Mouse (Mus musculus): Measurements from ENCODE around the gene Mcm6. TPM values are rescaled to one million over a fixed set of nuclear protein-coding genes. Genes with fewer than 3 reads are reported as not detected.
"Not testable (repeated sequence)": the region's sequence is repeated elsewhere in the genome, so short reads cannot be mapped to it uniquely, and the experiment has no call there.

Gene Mcm6
- total RNA-seq, 2 experiments from 2014 or later, result 15.3 to 22.4 TPM

DNA sequence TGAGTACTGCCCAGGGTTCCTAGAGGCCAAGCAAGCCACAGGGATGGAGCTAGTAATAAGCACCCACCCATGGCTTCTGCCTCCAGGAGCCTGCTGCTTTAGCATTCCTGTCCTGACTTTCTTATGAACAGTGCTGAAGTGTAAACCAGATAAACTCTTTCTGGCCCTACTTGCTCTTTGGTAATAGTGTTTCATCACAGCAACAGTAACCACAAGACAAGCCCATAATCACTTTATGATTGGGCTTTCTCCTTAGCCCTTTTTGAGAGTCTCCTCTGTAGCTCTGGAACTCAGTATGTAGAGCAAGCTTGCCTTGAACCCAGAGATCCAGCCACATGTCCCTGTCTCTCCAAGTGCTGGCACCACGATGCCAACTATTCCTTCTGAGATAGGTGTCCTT, 29.2 kb downstream of the Mcm6 start:
- no peak for DNase-seq

- DNase-seq, result no peak
Measured at GRCm38 (mm10) chr1:128328218-128328617, 31.2 kb downstream of the Mcm6 start, which contains the start of gene Lct. TSS of gene Lct (minus strand) at chr1:128328318.

GRCm38 (mm10) chr1:128327165-128327564, 32.3 kb downstream of the Mcm6 start:
- no peak for DNase-seq

DNA sequence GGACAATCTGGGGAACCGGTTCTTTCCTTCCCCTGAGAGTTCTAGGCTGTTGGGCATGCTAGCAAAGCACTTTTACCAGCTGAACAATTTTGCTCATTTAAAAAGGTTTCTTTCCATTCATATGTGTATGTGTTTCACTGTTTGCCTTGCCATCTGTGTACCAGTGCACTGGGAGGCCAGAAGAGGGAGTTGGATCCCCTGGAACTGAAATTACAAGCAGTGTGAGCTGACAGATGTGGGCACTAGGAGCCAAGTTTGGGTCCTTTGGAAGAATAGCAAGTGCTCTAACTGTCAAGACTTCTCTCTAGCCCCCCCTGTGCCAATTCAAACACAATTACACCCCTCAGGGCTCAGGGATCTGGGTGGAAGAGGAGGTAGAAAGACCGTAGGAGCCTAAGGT, 34.7 kb downstream of the Mcm6 start:
- DNase-seq, result no peak

GRCm38 (mm10) chr1:128323026-128323643, 36.3 kb downstream of the Mcm6 start:
- no peak for DNase-seq

- DNase-seq, result not testable (repeated sequence)
Measured at GRCm38 (mm10) chr1:128319266-128319665, 40.2 kb downstream of the Mcm6 start.

GRCm38 (mm10) chr1:128314665-128315064, 44.8 kb downstream of the Mcm6 start:
- no peak for DNase-seq

DNA sequence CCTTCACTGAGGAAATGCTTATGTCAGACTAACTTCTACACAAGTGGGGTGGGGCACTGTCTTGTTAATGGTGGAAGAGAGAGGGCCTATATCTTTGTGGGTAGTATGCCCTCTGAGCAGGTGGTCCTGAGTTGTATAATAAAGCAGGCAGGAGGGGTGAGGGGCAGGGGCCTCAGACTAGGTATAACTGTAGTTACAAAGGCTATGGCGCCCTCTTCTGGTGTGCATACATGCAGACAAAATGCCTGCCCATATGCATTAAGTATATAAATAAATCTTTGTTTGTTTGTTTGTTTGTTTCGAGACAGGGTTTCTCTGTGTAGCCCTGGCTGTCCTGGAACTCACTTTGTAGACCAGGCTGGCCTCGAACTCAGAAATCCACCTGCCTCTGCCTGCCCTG, 50.4 kb downstream of the Mcm6 start:
- DNase-seq, result no peak

DNA sequence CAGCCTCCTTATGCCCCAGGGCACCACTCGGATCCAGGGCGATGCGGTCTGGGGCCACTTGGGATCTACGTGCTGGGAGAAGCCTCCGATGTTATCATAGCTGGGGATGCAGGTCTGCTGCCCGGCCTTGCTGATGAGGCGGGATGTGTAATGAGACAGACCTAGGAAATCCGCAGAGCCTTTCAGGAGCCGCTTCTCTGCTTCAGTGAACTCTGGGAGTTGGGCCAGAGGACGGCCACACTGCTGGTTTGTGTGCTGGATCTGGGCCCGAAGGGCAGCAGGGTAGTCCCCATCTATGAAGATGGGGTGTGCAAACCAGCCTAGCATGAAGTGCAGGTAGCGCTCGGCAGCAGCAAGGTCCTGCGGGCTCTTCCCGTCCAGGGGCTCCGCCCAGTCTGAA, 55.6 kb downstream of the Mcm6 start:
- no peak for DNase-seq

- DNase-seq, result no peak
Measured at GRCm38 (mm10) chr1:128295717-128296528, 63.5 kb downstream of the Mcm6 start.

DNA sequence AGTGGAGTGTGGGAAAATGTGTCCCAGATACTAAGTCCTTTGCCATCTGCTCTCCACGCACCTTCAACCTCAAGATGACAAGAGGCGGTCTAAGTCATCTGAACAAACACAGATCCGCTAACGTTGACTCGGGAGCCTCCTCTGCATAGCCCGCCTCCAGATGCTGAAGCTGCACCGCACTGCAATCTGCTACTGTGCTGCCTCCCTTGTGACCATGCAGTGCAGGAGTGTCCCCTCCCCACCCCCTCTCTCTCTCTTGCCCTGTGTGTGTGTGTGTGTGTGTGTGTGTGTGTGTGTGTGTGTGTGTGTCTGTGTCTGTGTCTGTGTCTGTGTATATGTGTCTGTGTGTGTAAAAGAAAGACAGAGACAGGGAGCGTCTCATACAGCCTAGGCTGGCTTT, 64.2 kb downstream of the Mcm6 start:
- DNase-seq, result no peak

- no peak for DNase-seq
Measured at GRCm38 (mm10) chr1:128293524-128293923, 65.9 kb downstream of the Mcm6 start.

GRCm38 (mm10) chr1:128290295-128290694, 69.2 kb downstream of the Mcm6 start:
- no peak for DNase-seq

DNA sequence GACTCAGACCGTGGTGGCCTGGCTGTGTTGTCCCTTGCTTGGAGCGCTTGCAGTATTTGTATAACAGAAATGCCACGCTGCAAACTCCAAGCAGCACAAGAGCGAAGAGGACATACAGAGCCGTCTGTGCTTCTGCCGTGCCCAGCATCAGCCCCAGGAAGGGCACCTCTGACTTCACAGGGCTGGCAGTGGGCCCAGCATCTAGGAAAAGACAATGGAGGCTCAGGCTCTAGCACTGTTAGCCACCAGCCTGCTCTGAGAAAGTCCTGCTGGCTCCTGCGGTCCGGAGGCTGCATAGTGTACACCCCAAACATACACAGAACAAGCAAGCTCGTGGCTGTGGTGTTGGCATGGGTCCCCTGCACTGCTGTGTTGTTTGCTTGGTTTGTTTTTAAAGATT, 74.3 kb downstream of the Mcm6 start:
- DNase-seq, result no peak

- no peak for DNase-seq
Measured at GRCm38 (mm10) chr1:128284157-128284690, 75.2 kb downstream of the Mcm6 start.

DNA sequence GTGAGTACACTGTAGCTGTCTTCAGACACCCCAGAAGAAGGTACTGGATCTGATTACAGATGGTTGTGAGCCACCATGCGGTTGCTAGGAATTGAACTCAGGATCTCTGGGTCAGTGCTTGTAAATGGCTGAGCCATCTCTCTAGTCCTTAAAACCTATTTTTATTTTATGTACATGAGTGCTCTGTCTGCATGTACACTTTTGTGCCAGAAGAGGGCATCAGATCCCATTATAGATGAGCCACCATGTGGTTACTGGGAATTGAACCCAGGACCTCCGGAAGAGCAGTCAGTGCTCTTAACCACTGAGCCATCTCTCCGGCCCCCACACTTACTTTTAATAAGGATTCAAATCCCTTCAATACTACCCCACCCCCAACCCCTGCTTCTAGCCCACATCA, 76.5 kb downstream of the Mcm6 start:
- no peak for DNase-seq

GRCm38 (mm10) chr1:128281753-128282152, 77.7 kb downstream of the Mcm6 start:
- DNase-seq, result no peak

Other genes starting within 250 kb of the Mcm6 start
- 10 to 100 TPM; 35.5 to 46.9 TPM for gene Ubxn4, start 115.7 kb downstream of the Mcm6 start, total RNA-seq (2021)
- under 1 TPM; 0.09 to 0.14 TPM for gene Lct, start 31.3 kb downstream of the Mcm6 start, total RNA-seq (2021)
- gene Dars, start 57.7 kb upstream of the Mcm6 start, total RNA-seq (2021), result 10 to 100 TPM; 74.8 to 75.2 TPM
- 10 to 100 TPM; 17.9 to 23.7 TPM for gene Cxcr4, start 232.6 kb upstream of the Mcm6 start, total RNA-seq (2021)